Mouse (Mus musculus) mesoderm, embryonic 11.5 days (tissue): ENCODE measurements around the gene Gm21750.
A peak's percentile ranks its signal among the peaks of the same experiment; 100 is the strongest.
"Not testable (repeated sequence)": the region's sequence is repeated elsewhere in the genome, so short reads cannot be mapped to it uniquely, and the experiment has no call there.

Source experiments
- DNase-seq: peaks from one replicate; pipeline ENCODE4 v3.0.0-alpha.2; 2012; ENCODE audit warnings: low read depth, low spot score

Gm21750 gene

DNA sequence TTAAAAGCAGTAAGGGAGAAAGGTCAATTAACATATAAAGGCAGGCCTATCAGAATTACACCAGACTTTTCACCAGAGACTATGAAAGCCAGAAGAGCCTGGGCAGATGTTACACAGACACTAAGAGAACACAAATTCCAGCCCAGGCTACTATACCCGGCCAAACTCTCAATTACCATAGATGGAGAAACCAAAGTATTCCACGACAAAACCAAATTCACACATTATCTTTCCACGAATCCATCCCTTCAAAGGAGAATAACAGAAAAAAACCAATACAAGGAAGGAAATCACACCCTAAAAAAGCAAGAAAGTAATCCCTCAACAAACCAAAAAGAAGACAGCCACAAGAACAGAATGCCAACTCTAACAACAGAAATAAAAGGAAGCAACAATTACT, at the start of gene Gm21750:
TSS of gene Gm21750 (plus strand) at position 301 of the 400 bp plus-strand sequence.
- not testable (repeated sequence) for DNase-seq

DNA sequence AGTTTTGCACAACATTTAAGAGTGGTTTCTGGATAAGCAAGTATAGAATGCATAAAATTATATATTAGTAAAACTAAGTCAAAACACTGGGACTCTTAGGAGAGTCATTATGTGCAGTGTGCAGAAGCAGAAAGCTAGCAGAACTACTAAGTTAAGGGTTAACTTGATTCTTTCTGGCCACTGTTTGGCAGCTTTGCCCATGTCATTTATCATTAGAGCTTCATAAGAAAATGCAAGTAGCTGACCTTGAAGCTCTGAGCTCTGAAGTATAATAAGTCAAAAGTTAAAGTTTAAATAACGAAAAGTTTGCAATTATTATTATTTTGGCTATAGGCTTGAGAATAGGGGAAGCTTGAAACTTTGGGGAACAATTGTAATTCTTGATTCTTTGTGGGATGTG, 46.1 kb upstream of the Gm21750 start:
- DNase-seq = not testable (repeated sequence)

DNA sequence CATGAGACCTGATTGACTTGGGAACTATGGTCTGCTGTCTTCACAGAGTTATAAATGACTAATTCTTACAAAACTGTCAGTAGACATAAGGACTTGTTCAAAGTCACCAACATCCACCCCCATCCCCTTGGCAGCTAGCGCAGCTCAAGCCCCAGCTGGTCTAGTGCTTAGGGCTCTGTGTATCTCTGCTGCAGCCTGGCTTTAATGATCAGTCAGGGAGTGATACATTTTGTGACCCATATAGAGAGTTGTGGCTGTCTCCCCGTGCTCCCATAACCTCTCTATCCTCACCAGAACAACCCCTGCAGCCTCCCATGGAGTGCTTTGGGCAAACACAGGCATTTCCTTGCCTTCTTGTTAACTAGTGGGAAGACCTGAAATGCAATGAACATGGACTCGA, 40.1 kb upstream of the Gm21750 start:
- no peak for DNase-seq

DNA sequence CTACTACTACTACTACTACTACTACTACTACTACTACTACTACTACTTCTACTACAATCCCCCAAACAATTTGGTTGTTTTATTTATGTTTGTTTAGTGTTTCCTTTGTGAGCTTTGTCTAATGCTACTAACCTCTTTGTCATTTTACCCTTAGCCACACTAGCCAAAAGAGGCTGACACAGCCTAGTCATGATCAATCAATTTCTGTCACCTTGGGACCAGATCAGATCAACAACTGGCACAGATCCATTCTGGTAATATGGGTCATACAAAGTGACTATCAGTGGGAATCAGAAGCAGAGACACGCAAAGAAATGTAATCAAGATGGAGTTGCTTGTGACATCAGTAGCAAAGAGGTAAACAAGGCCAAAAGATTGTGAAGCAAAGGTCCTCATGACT, 38.0 kb upstream of the Gm21750 start:
- DNase-seq = no peak

DNA sequence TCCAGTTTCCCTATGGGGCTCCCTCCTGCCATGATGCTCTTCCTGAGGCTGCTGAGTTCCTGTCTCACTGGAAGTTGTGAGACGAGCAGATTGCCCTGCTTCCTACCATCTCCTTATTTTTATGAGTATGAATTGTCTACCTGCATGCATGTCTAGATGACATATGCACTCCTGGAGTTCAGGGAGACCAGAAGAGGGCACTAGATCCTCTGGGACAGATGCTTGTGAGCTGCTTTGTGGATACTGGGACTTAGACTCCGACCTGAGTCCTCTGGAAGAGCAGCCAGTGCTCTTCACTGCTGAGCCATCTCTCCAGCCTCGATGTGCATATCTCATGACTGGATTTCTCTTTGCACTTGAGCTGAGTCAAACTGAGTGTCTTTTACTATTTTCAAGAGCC, 35.6 kb upstream of the Gm21750 start:
- no peak for DNase-seq

DNA sequence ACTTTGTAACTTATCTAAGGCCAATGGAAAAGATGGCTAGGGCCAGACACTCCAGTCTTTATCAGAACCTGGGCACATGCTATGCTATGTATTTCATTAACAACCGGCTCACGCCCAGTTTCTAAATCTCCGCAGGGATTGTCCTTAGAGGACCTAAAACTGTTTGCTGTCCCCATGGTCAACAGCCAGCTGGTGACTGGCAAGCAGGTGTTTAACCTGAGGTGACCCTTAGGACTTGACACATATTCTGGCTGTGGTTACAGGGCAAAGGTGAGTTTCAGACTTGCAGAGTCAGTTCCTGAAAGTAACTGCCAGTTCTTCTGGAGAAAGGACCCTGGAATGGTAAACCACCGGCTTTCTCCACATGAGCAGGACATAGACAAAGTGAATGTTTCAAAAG, 29.5 kb upstream of the Gm21750 start:
- DNase-seq = no peak

DNA sequence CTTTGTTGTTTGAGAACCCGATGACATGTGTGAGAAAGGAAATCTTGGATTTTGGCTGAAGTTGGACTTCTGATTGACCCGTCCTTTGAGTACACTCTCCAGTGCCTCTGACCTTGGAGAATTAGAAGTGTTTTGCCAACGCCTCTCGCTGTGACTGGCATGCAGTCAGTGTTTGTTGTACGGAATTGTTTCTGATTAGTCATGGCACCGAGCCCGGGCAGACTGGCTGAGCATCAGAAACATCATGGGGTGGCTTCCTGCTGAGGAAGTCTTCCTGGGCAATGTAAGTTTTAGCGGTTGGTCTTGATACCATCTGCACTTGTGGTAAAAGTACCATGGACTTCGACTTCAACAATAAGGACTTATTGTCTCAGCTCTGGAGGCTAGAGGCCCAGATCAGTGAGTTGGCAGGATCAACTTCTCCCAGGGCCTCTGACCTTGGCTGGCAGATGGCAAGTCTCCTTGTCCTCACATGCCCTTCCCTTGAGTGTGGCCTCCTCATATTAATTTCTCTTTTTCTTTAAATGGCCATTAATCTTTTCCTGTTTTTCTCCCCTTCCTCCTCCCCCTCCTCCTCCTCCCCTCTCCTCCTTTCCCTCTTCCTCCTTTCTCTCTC, 28.3 kb upstream of the Gm21750 start:
- no peak for DNase-seq

DNA sequence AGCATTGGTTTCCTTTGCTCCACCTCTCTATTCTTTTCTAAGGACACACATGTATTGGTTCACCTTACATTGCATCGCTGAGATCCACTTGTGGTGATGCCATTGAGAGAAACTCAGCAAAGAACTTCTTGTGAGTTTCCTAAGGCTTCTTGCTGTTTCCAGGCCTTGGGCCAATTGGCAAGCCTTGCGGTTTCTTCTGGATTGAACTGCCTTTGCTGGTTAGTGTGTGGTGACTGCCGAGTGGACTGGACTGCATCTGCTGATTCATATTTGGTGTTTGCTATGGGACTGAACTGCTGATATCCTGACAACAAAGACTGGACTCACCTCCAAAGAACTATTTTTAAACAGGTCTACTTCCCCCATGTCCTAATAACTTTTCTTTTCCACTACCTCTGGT, 26.7 kb upstream of the Gm21750 start:
- no peak for DNase-seq

DNA sequence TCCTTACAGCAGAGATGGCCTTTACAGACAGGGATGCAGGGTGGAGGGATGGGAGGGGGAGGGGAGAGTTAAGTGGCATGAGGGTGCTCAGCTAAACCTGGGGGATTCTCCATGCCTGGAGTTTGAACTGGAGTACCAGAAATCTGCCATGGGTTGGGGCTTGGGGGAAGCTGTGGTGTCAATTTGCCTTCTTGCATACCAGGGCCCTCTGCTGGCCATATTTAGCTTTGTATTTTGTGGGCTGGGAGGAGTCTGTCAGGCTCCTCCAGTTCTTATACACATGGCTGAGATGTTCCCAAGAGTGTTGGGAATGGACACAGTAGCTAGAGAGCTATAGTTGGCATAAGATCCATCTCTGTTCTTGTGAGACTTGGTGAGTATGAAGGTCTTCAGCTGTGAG, 23.6 kb upstream of the Gm21750 start:
- no peak for DNase-seq

DNA sequence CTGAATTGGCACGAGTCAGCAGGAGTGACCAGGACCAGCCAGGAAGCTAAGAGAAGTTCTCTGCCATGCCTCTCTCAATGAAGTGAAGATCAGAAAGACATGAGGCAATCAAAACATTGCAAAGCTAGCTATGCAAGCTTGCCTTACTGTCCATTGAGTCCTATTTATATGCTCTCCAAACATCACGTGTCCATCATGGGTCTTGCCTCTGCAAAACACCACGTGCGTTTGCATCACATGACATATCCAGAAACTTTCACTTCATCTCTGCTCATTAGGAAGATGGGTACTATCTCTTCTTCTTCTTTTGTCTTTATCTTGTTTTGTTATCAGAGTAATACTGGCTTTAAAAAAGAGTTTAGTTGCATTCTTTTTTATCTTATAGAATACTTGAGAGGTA, 10.8 kb upstream of the Gm21750 start:
- no peak for DNase-seq

DNA sequence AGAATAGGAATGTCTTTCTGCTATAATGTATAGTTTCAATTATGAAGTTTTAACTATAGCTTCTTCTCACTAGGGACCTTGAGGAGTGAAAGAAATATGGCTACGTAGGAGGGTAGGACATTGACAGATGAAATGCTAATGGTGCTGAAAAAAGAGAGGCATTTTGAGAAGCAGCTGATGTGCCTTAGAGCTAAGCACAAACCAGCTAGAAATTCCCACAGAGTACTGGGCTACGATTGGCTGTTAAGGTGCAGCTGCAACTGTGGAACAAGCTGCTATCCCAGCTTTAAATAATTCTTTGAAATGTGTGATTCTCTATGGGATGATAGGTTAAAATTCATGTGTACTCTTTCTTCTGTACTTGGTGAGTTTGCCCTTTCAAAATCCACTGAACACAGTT, 9.1 kb downstream of the Gm21750 start:
- no peak for DNase-seq

DNA sequence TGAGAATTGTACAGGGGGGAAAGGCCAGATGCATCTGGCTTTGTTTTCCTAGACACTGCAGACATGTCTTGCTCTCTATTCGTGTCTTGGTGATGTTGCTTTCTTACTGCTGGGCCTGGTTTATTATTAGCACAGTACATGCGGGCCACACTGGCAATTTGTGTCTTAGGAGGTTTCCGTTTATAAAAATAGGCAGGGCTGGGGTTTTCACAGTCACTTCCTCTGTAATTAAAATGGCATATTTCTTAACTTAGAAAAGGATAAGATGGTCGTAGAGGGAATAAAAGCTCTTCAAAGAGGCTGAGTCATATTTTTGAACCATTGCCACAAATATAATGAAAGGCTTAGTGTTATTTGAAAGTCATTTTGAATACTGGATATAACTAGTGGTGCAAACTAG, 26.7 kb downstream of the Gm21750 start:
- no peak for DNase-seq

DNA sequence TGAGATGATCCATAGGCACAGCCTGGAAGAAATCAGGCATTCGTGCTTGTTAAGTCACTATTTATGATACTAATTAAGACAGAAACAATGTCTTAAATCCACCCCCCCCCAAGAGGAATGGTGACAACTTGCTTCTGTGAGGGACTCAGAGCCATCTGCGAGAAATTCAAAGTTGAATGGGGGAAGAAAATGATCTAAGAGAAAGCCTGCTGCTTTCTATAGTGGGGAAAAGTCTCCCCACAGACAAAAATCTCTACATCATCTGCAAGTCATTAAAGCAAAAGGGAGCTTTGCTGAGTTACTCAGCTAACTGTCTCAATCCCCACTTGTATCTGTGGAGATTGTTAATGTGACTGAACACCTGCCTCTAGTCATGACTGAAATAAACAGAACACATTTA, 27.4 kb downstream of the Gm21750 start:
- no peak for DNase-seq

DNA sequence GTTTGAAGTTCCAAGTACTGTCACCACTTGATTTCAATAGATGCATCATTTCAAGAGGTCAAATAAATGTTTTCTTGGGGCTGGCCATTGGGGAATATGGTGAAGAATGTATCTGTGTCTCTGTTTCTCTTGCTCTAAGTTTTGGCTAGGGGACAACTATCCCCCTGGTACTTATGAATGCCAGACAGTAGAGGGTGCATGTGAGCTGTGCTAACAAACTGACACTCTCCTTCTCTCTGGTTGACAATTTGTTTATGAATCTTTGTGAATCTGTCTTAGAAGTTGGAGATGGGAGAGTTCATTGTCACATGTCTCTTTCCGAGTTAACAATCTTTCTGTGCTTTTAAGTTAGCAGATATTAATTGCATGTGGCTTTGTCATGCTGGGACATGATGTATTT, 39.2 kb downstream of the Gm21750 start:
- DNase-seq = peak; percentile 15

DNA sequence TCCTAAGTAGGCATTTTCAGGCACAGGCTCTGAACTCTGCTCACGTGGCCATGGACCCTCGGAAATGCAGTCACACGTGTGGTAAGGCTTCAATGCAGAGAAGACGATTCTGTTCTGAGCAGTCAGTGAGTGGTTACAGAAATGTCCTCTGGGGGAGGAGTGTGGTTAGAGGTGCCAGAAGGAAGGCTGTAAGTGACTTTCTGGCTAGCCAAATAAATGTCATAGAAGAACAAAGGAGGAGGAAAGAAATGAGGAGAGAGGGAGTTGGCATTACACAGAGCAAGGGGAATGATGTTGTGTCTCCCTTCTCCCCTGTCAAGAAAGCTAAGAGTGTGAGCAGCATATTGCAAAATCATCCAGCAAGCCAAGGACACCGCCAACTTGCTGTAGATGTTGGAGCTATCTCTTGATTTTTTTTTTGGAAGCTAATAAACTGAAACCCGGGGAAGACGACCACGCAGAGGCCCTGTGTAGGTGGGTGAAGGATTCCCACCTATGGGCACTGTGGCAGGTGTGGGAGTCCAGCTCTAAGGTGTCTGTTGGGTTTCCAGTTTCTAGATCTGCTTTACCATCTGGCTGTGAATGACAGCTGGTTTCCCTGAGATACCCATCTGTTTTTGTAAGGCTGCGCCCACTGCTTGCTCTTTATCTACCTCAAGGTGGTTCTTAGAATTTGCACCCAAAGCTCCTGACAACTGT, 48.5 kb downstream of the Gm21750 start:
- no peak for DNase-seq
